Mouse (Mus musculus): Measurements from ENCODE around the gene Ccdc117. TPM values are rescaled to one million over a fixed set of nuclear protein-coding genes. Genes with fewer than 3 reads are reported as not detected.

The Ccdc117 gene
- polyA plus RNA-seq, 1 experiment from 2014 or later: 11.2 TPM

DNA sequence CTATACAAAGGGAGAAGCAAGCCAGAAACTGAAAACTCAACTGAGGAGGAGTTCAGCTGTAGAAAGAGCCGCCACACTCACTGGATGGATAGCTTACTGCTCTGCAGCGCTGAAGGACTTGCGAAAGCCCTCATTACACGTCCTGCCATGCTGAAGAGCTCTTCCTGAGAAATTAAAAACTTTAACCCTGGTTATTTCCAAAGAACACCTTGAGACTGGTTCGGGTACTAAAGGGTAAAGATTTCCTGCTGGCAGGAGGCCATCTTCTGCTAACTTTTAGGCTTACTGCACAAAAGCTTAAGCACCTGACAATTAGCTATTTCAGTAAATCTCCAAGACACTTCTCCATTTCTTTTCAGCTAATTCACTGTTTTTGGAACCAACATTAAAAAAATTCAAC lies 11.8 kb downstream of the Ccdc117 start:
- Histone ChIP-seq H3K4me1 (no peaks in the 10 kb centered on the region), H3K36me3 (peaks cover 74% of the 10 kb centered on the region), H3K9me3 (replicated peaks) (no peaks in the 10 kb centered on the region), H3K27ac (replicated peaks) (no peak overlapping the region), H3K9ac (replicated peaks) (no peak overlapping the region), H3K4me3 (replicated peaks) (no peak overlapping the region), H3K27me3 (replicated peaks) (no peaks in the 10 kb centered on the region), H3K4me2 (no peak overlapping the region)
- 89% methylated on average over 5 of the region's 5 CpGs for WGBS
- no peak for ATAC-seq (ENCODE audit: low FRiP score)

DNA sequence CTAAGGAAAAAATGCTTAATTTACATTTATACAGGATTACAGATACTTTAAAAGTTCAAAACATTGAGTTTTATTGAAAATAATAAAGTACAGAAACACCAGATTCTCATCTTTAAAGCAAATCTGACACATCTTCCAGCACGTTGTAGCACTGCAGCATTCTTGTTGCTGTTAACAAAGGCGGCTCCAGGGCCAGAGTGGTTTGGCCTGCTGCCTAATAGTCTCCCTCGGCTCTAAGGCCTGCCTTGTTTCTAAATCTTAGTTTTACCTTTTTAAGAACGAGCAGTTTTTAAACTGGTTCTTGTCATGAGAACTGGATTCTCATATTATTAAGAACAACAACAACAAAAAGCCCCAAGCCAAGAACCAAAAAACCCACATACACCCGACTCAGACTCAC lies 13.1 kb downstream of the Ccdc117 start:
- Histone ChIP-seq H3K9ac (replicated peaks) (no peak overlapping the region), H3K4me3 (replicated peaks) (no peak overlapping the region), H3K27ac (replicated peaks) (no peak overlapping the region), H3K27me3 (replicated peaks) (no peaks in the 10 kb centered on the region), H3K4me1 (peaks cover 7% of the 10 kb centered on the region), H3K9me3 (replicated peaks) (no peaks in the 10 kb centered on the region), H3K36me3 (peaks cover 79% of the 10 kb centered on the region), H3K4me2 (no peak overlapping the region)
- ATAC-seq (ENCODE audit: low FRiP score): no peak
- 72% methylated on average over 5 of the region's 5 CpGs for WGBS

DNA sequence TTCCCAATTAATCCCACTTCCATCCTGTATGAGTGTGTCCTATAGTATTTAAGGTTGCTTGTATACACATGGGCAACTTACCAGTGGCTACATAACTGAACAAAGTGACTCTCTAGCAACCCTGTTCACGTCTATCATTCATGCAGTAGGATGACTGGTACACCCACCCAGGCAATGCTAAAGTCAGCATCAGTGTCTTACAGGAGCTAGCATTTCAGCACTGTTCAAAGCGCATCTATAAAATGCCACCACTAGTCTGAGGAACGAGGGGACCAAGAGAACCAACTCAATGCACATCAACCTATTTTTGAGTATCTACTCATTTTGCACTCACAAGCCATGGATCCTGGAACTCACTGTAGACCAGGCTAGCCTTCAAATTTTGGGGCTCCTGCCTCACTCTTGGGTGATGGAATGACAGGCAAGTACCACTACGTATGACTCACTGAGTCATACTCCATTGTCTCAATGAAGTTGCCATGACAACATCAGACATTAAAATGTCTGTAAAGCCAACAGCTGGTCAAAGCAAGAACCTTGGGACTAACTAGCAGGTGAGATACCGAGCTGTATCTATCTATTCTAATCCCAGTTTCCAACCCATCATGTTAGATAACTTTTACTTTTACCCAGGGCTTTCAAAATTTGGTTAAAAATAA lies 14.0 kb downstream of the Ccdc117 start:
- Histone ChIP-seq H3K27me3 (replicated peaks) (no peaks in the 10 kb centered on the region), H3K4me1 (peaks cover 15% of the 10 kb centered on the region), H3K4me2 (no peak overlapping the region), H3K27ac (replicated peaks) (no peak overlapping the region), H3K36me3 (peaks cover 79% of the 10 kb centered on the region), H3K4me3 (replicated peaks) (no peak overlapping the region), H3K9me3 (replicated peaks) (no peaks in the 10 kb centered on the region), H3K9ac (replicated peaks) (no peak overlapping the region)
- 78% methylated on average over 5 of the region's 5 CpGs for WGBS
- no peak; the same call in 1 of the 2 replicates for ATAC-seq (ENCODE audit: low FRiP score)

DNA sequence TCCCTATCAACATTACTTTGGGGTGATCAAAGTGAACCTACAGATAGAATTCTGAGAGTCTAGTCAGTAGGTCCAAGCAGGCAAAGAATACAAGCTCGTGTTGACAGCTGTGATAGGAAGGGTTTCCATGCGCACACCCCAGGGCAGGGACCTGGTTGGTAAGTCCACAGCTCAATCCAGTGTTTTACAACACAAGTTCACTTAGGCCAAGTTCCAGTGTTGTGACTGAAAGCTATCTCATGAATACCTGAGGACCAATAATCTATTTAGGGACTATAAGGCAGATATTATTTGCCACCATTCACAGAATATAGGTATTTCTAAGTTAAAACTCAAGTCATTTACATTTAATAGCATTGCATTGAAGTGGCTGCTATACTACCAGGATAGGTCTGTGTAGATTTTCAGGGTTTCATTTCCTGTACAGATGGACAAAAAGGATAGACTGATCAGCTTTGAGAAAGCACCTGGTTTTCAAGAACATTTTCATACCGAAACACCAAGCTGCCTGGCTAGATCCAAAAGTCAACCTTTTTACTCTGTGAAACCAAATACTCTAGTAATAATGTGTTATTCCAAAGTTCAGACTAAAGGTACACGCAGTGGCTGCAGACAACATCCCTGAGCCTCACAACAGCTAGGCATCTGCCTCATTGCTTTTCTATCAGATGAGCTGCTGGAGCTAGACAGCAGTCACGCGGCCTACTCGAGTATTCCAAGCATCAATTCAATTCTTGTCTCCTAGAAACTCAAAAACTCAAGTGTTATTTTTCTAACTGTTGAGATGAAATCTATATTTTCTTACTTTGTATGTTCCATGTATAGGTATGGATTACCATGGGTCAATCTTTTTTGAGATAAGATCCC lies 15.2 kb downstream of the Ccdc117 start:
- Histone ChIP-seq H3K36me3 (peaks cover 72% of the 10 kb centered on the region), H3K4me1 (peaks cover 27% of the 10 kb centered on the region), H3K27me3 (replicated peaks) (no peaks in the 10 kb centered on the region), H3K27ac (replicated peaks) (no peak overlapping the region), H3K4me3 (replicated peaks) (no peak overlapping the region), H3K9ac (replicated peaks) (no peak overlapping the region), H3K4me2 (no peak overlapping the region), H3K9me3 (replicated peaks) (no peaks in the 10 kb centered on the region)
- no peak for ATAC-seq (ENCODE audit: low FRiP score)
- WGBS: 90% methylated on average over 7 of the region's 7 CpGs

DNA sequence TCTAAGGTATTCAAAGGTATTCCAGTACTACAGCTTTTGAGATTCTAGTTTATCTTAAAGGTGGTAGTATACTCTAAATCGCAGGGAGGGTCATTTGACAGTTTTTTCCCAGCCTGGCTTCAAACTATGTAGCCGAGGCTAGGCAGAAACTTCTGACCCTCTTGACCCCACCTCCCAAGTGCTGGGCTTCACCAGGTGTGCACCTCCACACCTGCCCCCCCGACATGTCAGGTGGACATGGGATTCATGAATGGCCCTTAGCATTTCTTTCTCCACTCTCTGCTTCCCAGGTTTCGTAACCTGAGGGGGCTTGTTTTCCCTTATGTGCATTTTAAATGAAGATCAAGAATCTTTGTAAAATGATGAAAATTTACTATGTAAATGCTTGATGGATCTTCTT lies 16.6 kb downstream of the Ccdc117 start:
- Histone ChIP-seq H3K27ac (replicated peaks) (no peak overlapping the region), H3K4me2 (no peak overlapping the region), H3K27me3 (replicated peaks) (no peaks in the 10 kb centered on the region), H3K9me3 (replicated peaks) (no peaks in the 10 kb centered on the region), H3K4me1 (peaks cover 27% of the 10 kb centered on the region), H3K4me3 (replicated peaks) (no peak overlapping the region), H3K9ac (replicated peaks) (no peak overlapping the region), H3K36me3 (peaks cover 58% of the 10 kb centered on the region)
- no peak for ATAC-seq (ENCODE audit: low FRiP score)
- WGBS: 91% methylated on average over 4 of the region's 4 CpGs

DNA sequence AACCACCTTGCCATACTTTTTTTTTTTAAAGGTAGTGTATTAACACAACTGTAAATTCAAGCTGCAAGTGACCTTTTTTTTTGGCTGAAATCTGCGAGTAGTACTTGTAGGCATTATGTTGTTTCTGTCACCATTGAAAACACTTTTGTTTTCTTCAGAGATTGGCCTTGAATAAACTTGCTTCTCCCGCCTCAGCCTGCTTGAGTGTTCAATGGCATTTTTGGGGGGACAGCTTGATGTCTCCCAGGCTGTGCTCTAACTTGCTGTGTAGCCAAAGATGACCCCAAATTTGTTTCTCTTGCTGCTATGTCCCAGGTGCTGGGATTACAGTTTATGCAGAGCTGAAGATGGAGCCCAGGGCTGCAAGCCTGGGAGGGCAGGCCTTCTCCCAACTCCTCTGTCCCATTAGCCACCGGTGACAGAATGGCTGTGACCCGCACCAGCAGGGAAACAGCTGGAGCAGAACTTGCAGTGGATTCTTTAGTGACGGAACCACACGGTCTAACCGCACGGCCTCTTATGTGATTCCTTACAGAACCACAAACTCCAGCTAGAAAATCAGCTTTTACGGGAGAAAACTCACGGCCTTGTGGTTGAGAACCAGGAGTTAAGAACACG lies 19.1 kb downstream of the Ccdc117 start:
- H3K4me2 ChIP-seq: peak overlapping the region; percentile 72
- no peaks in the 10 kb centered on the region for H3K27me3 ChIP-seq (replicated peaks)
- H3K36me3 ChIP-seq: peaks cover 44% of the 10 kb centered on the region
- H3K27ac ChIP-seq (replicated peaks): no peak overlapping the region
- no peak overlapping the region for H3K9ac ChIP-seq (replicated peaks)
- peak overlapping the region; percentile 81; the same call in 1 of the 2 replicates for H3K4me3 ChIP-seq (replicated peaks)
- H3K9me3 ChIP-seq (replicated peaks): no peaks in the 10 kb centered on the region
- peaks cover 34% of the 10 kb centered on the region for H3K4me1 ChIP-seq
- ATAC-seq (ENCODE audit: low FRiP score): no peak
- WGBS: 90% methylated on average over 11 of the region's 11 CpGs

DNA sequence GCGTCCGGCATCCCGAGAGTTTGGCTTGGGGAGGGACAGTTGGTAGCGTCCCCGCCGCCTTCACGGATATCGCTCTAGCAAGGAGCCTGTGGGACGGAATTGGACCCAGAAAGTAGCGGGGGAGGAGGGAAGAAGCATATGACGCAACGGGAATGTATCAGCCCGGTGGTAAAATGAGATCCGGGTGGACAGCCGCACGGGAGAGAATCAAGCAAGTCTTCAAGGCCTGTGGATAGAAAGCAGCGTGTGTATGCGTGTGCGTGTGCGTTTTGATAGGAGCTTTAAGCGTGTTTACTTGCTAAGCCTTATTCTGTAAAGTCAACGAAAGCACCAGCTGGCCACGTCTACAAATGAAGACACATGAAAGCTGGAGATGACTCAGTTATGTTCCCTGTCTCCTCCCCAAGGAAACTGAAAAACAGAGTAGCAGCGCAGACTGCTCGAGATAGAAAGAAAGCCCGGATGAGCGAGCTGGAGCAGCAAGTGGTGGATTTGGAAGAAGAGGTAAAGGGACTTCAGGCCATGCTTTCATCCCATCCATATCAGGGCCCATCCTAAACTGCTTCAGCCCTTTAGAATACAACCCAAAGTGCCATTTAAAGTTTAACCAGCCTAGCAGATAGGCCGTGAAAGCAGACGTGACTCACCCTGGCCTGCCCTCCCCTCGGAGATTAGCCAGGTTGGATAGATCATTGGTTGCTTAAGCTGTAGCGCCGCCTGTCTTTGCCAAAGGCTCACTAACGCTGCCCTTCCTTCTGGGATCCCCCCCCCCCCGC lies 20.3 kb downstream of the Ccdc117 start:
- peak; percentile 40; the same call in 1 of the 2 replicates for ATAC-seq (ENCODE audit: low FRiP score)
- 0% methylated on average over 34 of the region's 34 CpGs for WGBS

DNA sequence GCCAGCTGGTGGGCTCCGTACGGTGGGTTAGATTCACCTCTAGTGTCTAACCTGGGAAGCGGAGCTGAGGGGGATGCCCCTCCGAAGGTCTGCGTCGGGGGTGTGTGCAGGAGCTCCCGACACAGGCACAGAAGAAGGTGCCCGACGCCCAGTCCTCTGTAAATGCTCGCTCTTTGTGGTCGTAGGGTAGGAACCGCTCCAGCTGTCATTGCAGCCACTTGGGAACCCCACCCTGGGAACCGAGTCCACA lies 20.8 kb downstream of the Ccdc117 start:
- Histone ChIP-seq H3K27ac (replicated peaks) (peak overlapping the region; percentile 92), H3K4me2 (peak overlapping the region; percentile 72), H3K27me3 (replicated peaks) (no peaks in the 10 kb centered on the region), H3K9ac (replicated peaks) (peak overlapping the region; percentile 97), H3K9me3 (replicated peaks) (no peaks in the 10 kb centered on the region), H3K4me1 (peaks cover 34% of the 10 kb centered on the region), H3K36me3 (peaks cover 35% of the 10 kb centered on the region), H3K4me3 (replicated peaks) (peak overlapping the region; percentile 81)
- ATAC-seq (ENCODE audit: low FRiP score): peak; percentile 60
- 0% methylated on average over 13 of the region's 13 CpGs for WGBS

More for the DNA sequence above, 20.3 kb downstream of the Ccdc117 start:
- no peaks in the 10 kb centered on the region for H3K27me3 ChIP-seq (replicated peaks)
- peaks cover 39% of the 10 kb centered on the region for H3K36me3 ChIP-seq
- H3K4me3 ChIP-seq (replicated peaks): peak overlapping the region; percentile 81
- H3K4me2 ChIP-seq: peak overlapping the region; percentile 72
- H3K9ac ChIP-seq (replicated peaks): peak overlapping the region; percentile 97
- no peaks in the 10 kb centered on the region for H3K9me3 ChIP-seq (replicated peaks)
- H3K4me1 ChIP-seq: peaks cover 34% of the 10 kb centered on the region
- H3K27ac ChIP-seq (replicated peaks): peak overlapping the region; percentile 92

DNA sequence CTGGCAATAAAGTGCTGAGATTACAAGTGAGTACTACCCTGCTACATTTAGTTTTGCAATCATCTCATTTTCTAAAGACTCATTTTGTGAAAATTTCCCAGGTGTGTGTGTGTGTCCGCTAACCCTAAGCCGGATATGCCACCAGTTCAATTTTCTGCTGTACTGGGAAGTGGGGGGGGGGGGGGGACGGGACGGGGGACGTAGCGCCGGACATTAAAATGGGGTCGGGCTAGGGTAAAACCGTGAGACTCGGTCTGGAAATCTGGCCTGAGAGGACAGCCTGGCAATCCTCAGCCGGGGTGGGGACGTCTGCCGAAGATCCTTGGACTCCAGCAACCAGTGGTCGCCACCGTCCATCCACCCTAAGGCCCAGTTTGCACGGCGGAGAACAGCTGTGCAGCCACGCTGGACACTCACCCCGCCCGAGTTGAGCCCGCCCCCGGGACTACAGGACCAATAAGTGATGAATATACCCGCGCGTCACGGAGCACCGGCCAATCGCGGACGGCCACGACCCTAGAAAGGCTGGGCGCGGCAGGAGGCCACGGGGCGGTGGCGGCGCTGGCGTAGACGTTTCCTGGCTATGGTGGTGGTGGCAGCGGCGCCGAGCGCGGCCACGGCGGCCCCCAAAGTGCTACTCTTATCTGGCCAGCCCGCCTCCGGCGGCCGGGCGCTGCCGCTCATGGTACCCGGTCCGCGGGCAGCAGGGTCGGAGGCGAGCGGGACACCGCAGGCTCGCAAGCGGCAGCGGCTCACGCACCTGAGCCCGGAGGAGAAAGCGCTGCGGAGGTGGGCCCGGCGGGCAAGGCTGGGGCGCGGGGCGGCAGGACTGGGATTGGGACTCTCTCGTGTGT lies 21.3 kb downstream of the Ccdc117 start, which contains the start of gene Xbp1:
TSS of gene Xbp1 (plus strand) at position 248 of the 854 bp plus-strand sequence.
- no peaks in the 10 kb centered on the region for H3K9me3 ChIP-seq (replicated peaks)
- peak within 1 kb of the TSS; percentile 92 for H3K27ac ChIP-seq (replicated peaks)
- H3K4me3 ChIP-seq (replicated peaks): peak within 1 kb of the TSS; percentile 81
- peaks cover 34% of the 10 kb centered on the region for H3K4me1 ChIP-seq
- peak within 1 kb of the TSS; percentile 97 for H3K9ac ChIP-seq (replicated peaks)
- peaks cover 29% of the 10 kb centered on the region for H3K36me3 ChIP-seq
- H3K4me2 ChIP-seq: peak within 1 kb of the TSS; percentile 72
- WGBS: under 1% methylated on average over 67 of the region's 72 CpGs
- peak; percentile 98 for ATAC-seq (ENCODE audit: low FRiP score)
- no peaks in the 10 kb centered on the region for H3K27me3 ChIP-seq (replicated peaks)

DNA sequence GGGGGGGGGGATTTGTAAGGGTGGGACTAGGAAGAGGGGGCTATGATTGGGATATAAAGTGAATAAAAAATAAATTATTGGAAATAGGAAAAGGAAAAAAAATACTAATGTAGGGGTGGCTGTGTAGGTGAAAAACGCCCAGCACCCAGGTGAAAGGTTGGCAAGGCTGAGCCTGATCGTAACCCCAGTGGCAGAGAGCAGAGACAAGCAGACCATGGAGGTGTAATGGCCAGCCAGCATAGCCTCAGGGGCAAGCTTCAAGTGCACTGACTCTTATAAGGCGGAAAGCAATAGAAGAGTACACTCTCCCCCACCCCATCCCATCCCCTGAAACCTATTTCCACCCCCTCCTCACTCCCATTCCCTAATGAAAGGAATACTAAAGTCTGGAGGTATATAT lies 22.3 kb downstream of the Ccdc117 start:
- Histone ChIP-seq H3K36me3 (peaks cover 20% of the 10 kb centered on the region), H3K9ac (replicated peaks) (no peak overlapping the region), H3K9me3 (replicated peaks) (no peaks in the 10 kb centered on the region), H3K4me2 (0 out of 2 replicates have a peak overlapping the region, but pooled peaks have one; percentile 72), H3K27ac (replicated peaks) (no peak overlapping the region), H3K4me3 (replicated peaks) (no peak overlapping the region), H3K27me3 (replicated peaks) (no peaks in the 10 kb centered on the region), H3K4me1 (peaks cover 32% of the 10 kb centered on the region)
- ATAC-seq (ENCODE audit: low FRiP score): no peak
- WGBS: 81% methylated on average over 3 of the region's 3 CpGs
